ENCODE assay signal across 10 mouse cellular contexts in the genomic region with DNA sequence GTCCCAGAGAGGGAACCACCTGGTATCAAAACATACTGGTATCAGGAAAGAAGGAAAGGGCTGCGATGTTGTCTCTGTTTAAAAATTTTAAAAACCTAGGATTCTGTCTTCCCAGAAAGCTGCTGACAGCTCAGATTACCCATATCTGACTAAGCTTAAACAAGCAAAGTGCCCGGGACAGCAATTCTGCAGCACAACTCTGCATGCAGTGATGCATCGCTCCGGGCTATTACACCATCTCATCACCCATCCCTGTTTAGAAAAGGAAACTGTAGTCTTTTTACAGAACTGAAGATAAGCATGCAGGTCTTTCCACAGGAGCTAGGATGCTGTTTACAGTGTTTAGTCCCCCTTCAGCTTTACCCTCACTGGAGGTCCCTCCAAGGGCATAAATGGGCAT. TPM values are rescaled to one million over a fixed set of nuclear protein-coding genes. Genes with fewer than 3 reads are reported as not detected.
DNase-seq lines count a peak whose midpoint lies in the region; ATAC-seq and TF ChIP-seq lines count a peak whose summit lies in the region.
"Had no signal": no experiment of that assay in that cellular context is flagged by ENCODE, and none has a peak within 500 bp of the region (broad histone marks: within the 10 kb centered on the region; RNA-seq: fewer than 3 reads in every experiment).

No protein-coding gene starts in this region.

- H3K4me1 ChIP-seq in embryonic facial prominence, embryonic 13.5 days: peaks cover 24% of the 10 kb centered on the region
- H3K4me1 ChIP-seq in intestine, embryonic 14.5 days (replicated peaks; ENCODE audit: control insufficient read depth, insufficient read depth, low read length): peaks cover 16% of the 10 kb centered on the region

- H3K27ac ChIP-seq in left cerebral cortex, adult 2 months: no peak overlapping the region
- H3K27ac ChIP-seq in embryonic facial prominence, embryonic 13.5 days: no peak overlapping the region
- H3K27ac ChIP-seq in intestine, embryonic 14.5 days (ENCODE audit: low read depth): no peak overlapping the region

- no peak for TF ChIP-seq CTCF in left cerebral cortex, adult 2 months (IDR thresholded peaks at IDR 0.05)

- H3K36me3 ChIP-seq in embryonic facial prominence, embryonic 13.5 days: peaks cover 4% of the 10 kb centered on the region; the same call in 1 of the 2 replicates
- H3K36me3 ChIP-seq in intestine, embryonic 14.5 days (ENCODE audit: control insufficient read depth, insufficient read depth, low read length): peaks cover 4% of the 10 kb centered on the region; the same call in 1 of the 2 replicates
- H3K36me3 ChIP-seq in myocyte (ENCODE audit: control insufficient read depth, insufficient read depth): no peaks in the 10 kb centered on the region

- H3K9ac ChIP-seq in embryonic facial prominence, embryonic 13.5 days: peak overlapping the region; percentile 94
- peak overlapping the region; percentile 62; the same call in 1 of the 2 replicates for H3K9ac ChIP-seq in intestine, embryonic 14.5 days (ENCODE audit: low read length)

- no peak for ATAC-seq in embryonic facial prominence, embryonic 13.5 days (ENCODE audit: insufficient number of reproducible peaks, insufficient read depth, low FRiP score, low TSS enrichment, low read depth)
- no peak for ATAC-seq in intestine, embryonic 14.5 days (replicated peaks; ENCODE audit: low FRiP score, low TSS enrichment, low read depth)
- ATAC-seq: inflammation-experienced regulatory T-cells, adult 6 months had no signal

- H3ac ChIP-seq in myocyte (ENCODE audit: control insufficient read depth, insufficient read length): no peak overlapping the region

- H3K4me3 ChIP-seq in left cerebral cortex, adult 2 months: peak overlapping the region; percentile 68
- H3K4me3 ChIP-seq in embryonic facial prominence, embryonic 13.5 days: peak overlapping the region; percentile 95
- no peak overlapping the region for H3K4me3 ChIP-seq in intestine, embryonic 14.5 days (ENCODE audit: low read depth, low read length)
- peak overlapping the region; percentile 89 for H3K4me3 ChIP-seq in myocyte

- peak overlapping the region; percentile 73 for H3K4me2 ChIP-seq in embryonic facial prominence, embryonic 13.5 days
- peak overlapping the region; percentile 70 for H3K4me2 ChIP-seq in intestine, embryonic 14.5 days (ENCODE audit: low read length)
- peak overlapping the region; percentile 93 for H3K4me2 ChIP-seq in myocyte (ENCODE audit: low read depth)

- H3K9me3 ChIP-seq in embryonic facial prominence, embryonic 13.5 days: no peaks in the 10 kb centered on the region
- no peaks in the 10 kb centered on the region for H3K9me3 ChIP-seq in intestine, embryonic 14.5 days (ENCODE audit: control insufficient read depth, low read length)

- no peak for TF ChIP-seq POLR2A in myocyte (IDR thresholded peaks at IDR 0.05; ENCODE audit: insufficient read length, low read depth)

- intact Hi-C loops in left cerebral cortex, adult 2 months (cut with DNase I): no loop called here
- intact Hi-C loops in left cerebral cortex, postnatal 25 days (cut with DNase I): no loop called here
- intact Hi-C loops in left cerebral cortex, postnatal 10 days (cut with DNase I): no loop called here

- no peak for DNase-seq in left cerebral cortex, adult 2 months (ENCODE audit: extremely low spot score in 1 of 2, low spot score in 2 of 2)
- DNase-seq in left cerebral cortex, postnatal 25 days (ENCODE audit: low spot score in 2 of 2): no peak
- DNase-seq in intestine, embryonic 14.5 days (ENCODE audit: low spot score): no peak
- no peak for DNase-seq in left cerebral cortex, postnatal 10 days (ENCODE audit: extremely low spot score in 1 of 2, low spot score in 2 of 2)
- no peak for DNase-seq in embryo, embryonic 11 days
- DNase-seq in gastrocnemius, postnatal 4 days (ENCODE audit: low spot score in 2 of 2): no peak
- DNase-seq: adrenal gland, adult 8-10 months had no signal

- peaks cover 64% of the 10 kb centered on the region for H3K79me2 ChIP-seq in myocyte (ENCODE audit: control insufficient read depth, insufficient read depth)

- WGBS in embryonic facial prominence, embryonic 13.5 days: 79% methylated on average over 4 of the region's 4 CpGs
- WGBS in intestine, embryonic 14.5 days: 77% methylated on average over 4 of the region's 4 CpGs

- no peaks in the 10 kb centered on the region for H3K27me3 ChIP-seq in embryonic facial prominence, embryonic 13.5 days
- H3K27me3 ChIP-seq in intestine, embryonic 14.5 days (replicated peaks; ENCODE audit: control insufficient read depth, insufficient read depth, low read length): no peaks in the 10 kb centered on the region
- no peaks in the 10 kb centered on the region for H3K27me3 ChIP-seq in myocyte (ENCODE audit: control insufficient read depth, insufficient read depth, insufficient read length)

TF ChIP-seq in myocyte, 11 proteins besides CTCF, POLR2A, EP300 and RAD21:
- TF ChIP-seq MYOD1 (IDR thresholded peaks at IDR 0.05; ENCODE audit: control insufficient read depth in 1 of 3, insufficient read length in 2 of 3, low read depth in 2 of 3) (no peak), TCF3 (IDR thresholded peaks at IDR 0.05; ENCODE audit: insufficient read length, low read depth) (no peak)

RNA-seq across cellular contexts. Expression of a gene that starts 1.9 kb away (rescaled TPM):
- 100 to 1,000 TPM; 390 to 407 TPM for total RNA-seq in left cerebral cortex, adult 2 months (2021)
- 100 to 1,000 TPM; 345 to 372 TPM for total RNA-seq in left cerebral cortex, postnatal 25 days (2021)
- polyA plus RNA-seq in embryonic facial prominence, embryonic 13.5 days (2015; fragmentation: Nextera tagmentation; extraction: Ambion mirVana): 41.6 and 43.0 TPM in 2 replicates
- polyA plus RNA-seq in intestine, embryonic 14.5 days (2014; fragmentation: Nextera tagmentation; extraction: Ambion mirVana): 36.0 and 40.7 TPM in 2 replicates
- 47.6 TPM for polyA plus RNA-seq in myocyte (2012; fragmentation: generic; extraction: Trizol)
- 100 to 1,000 TPM; 288 to 297 TPM for total RNA-seq in left cerebral cortex, postnatal 10 days (2021)
- 10 to 100 TPM; 50.0 to 51.1 TPM for total RNA-seq in gastrocnemius, postnatal 4 days (2021)

RNA-seq across cellular contexts. Expression of a gene that starts 25.6 kb away (rescaled TPM):
- total RNA-seq in left cerebral cortex, adult 2 months (2021): 1 to 10 TPM; 5.3 to 6.9 TPM
- total RNA-seq in left cerebral cortex, postnatal 25 days (2021): 1 to 10 TPM; 5.5 to 5.6 TPM
- 217 and 236 TPM in 2 replicates for polyA plus RNA-seq in embryonic facial prominence, embryonic 13.5 days (2015; fragmentation: Nextera tagmentation; extraction: Ambion mirVana)
- 125 and 143 TPM in 2 replicates for polyA plus RNA-seq in intestine, embryonic 14.5 days (2014; fragmentation: Nextera tagmentation; extraction: Ambion mirVana)
- polyA plus RNA-seq in myocyte (2012; fragmentation: generic; extraction: Trizol): 16.3 TPM
- 10 to 100 TPM; 11.9 to 13.1 TPM for total RNA-seq in left cerebral cortex, postnatal 10 days (2021)
- 10 to 100 TPM; 41.7 to 44.3 TPM for total RNA-seq in gastrocnemius, postnatal 4 days (2021)

RNA-seq across cellular contexts. Expression of a gene that starts 38.6 kb away (rescaled TPM):
- 10 to 100 TPM; 46.5 to 51.2 TPM for total RNA-seq in left cerebral cortex, adult 2 months (2021)
- 10 to 100 TPM; 47.4 to 47.5 TPM for total RNA-seq in left cerebral cortex, postnatal 25 days (2021)
- 48.9 and 58.2 TPM in 2 replicates for polyA plus RNA-seq in embryonic facial prominence, embryonic 13.5 days (2015; fragmentation: Nextera tagmentation; extraction: Ambion mirVana)
- 86.4 and 90.7 TPM in 2 replicates for polyA plus RNA-seq in intestine, embryonic 14.5 days (2014; fragmentation: Nextera tagmentation; extraction: Ambion mirVana)
- polyA plus RNA-seq in myocyte (2012; fragmentation: generic; extraction: Trizol): 23.7 TPM
- 10 to 100 TPM; 42.2 to 43.5 TPM for total RNA-seq in left cerebral cortex, postnatal 10 days (2021)
- total RNA-seq in gastrocnemius, postnatal 4 days (2021): 10 to 100 TPM; 10.3 to 14.5 TPM

RNA-seq across cellular contexts. Expression of a gene that starts 40.0 kb away (rescaled TPM):
- total RNA-seq in left cerebral cortex, adult 2 months (2021): 10 to 100 TPM; 67.6 to 72.1 TPM
- total RNA-seq in left cerebral cortex, postnatal 25 days (2021): 10 to 100 TPM; 64.6 to 69.9 TPM
- 86.1 and 93.0 TPM in 2 replicates for polyA plus RNA-seq in embryonic facial prominence, embryonic 13.5 days (2015; fragmentation: Nextera tagmentation; extraction: Ambion mirVana)
- polyA plus RNA-seq in intestine, embryonic 14.5 days (2014; fragmentation: Nextera tagmentation; extraction: Ambion mirVana): 100 and 110 TPM in 2 replicates
- 142 TPM for polyA plus RNA-seq in myocyte (2012; fragmentation: generic; extraction: Trizol)
- total RNA-seq in left cerebral cortex, postnatal 10 days (2021): 10 to 100 TPM; 58.4 to 64.8 TPM
- 10 to 100 TPM; 93.0 to 94.7 TPM for total RNA-seq in gastrocnemius, postnatal 4 days (2021)

RNA-seq across cellular contexts. Expression of a gene that starts 40.0 kb away (rescaled TPM):
- 10 to 100 TPM; 54.8 to 55.2 TPM for total RNA-seq in left cerebral cortex, adult 2 months (2021)
- 10 to 100 TPM; 52.9 to 59.1 TPM for total RNA-seq in left cerebral cortex, postnatal 25 days (2021)
- 31.9 and 34.4 TPM in 2 replicates for polyA plus RNA-seq in embryonic facial prominence, embryonic 13.5 days (2015; fragmentation: Nextera tagmentation; extraction: Ambion mirVana)
- 21.6 and 24.1 TPM in 2 replicates for polyA plus RNA-seq in intestine, embryonic 14.5 days (2014; fragmentation: Nextera tagmentation; extraction: Ambion mirVana)
- 12.5 TPM for polyA plus RNA-seq in myocyte (2012; fragmentation: generic; extraction: Trizol)
- 10 to 100 TPM; 53.9 to 56.6 TPM for total RNA-seq in left cerebral cortex, postnatal 10 days (2021)
- 10 to 100 TPM; 27.8 to 28.0 TPM for total RNA-seq in gastrocnemius, postnatal 4 days (2021)

Comparison
In these comparisons a context has a peak if more than half of its experiments do, and no peak if none do; other contexts are left out.
1. RNA of a gene that starts 1.9 kb away (total RNA-seq): 390 to 407 TPM in left cerebral cortex, adult 2 months, 345 to 372 TPM in left cerebral cortex, postnatal 25 days and 288 to 297 TPM in left cerebral cortex, postnatal 10 days; 50.0 to 51.1 TPM in gastrocnemius, postnatal 4 days; every median in the first group is over 4 times any median in the second.
2. Peak in every context shown above with its lines, with median percentiles within 50 percentile points of each other: H3K4me2 ChIP-seq.